Mouse (Mus musculus) hindbrain, postnatal 0 days (tissue): ENCODE data around the gene Gm732. TPM values are rescaled to one million over a fixed set of nuclear protein-coding genes. Genes with fewer than 3 reads are reported as not detected.

ENCODE experiments used
- ATAC-seq: fragments of 200-750 bp; cut with Nextera tagmentation; 2 replicates; pipeline ENCODE4 v1.8.0; 2017; ENCODE audit warnings: mild to moderate bottlenecking, moderate TSS enrichment, moderate library complexity
- DNase-seq: peaks from one replicate; pipeline ENCODE4 v3.0.0-alpha.2; 2015; ENCODE audit warnings: low spot score
- H3K27ac ChIP-seq: fragments of 300-500 bp; sonication (generic); 2 replicates; pipeline ENCODE4 v1.5.1; 2014; ENCODE audit warnings: mild to moderate bottlenecking
- H3K27me3 ChIP-seq: fragments of 300-500 bp; sonication (generic); 2 replicates; pipeline ENCODE4 v1.6.1; 2014; ENCODE audit warnings: low read length, mixed read lengths; ENCODE audit not compliant: insufficient read depth
- H3K36me3 ChIP-seq: fragments of 300-500 bp; sonication (generic); 2 replicates; pipeline ENCODE4 v1.6.1; 2014; ENCODE audit warnings: low read length, mixed read lengths; ENCODE audit not compliant: insufficient read depth
- H3K4me1 ChIP-seq: fragments of 300-500 bp; sonication (generic); 2 replicates; pipeline ENCODE4 v1.6.1; 2014; ENCODE audit warnings: antibody characterized with exemption, low read length, mixed read lengths; ENCODE audit not compliant: insufficient read depth
- H3K4me2 ChIP-seq: fragments of 300-500 bp; sonication (generic); 2 replicates; pipeline ENCODE4 v1.6.1; 2014; ENCODE audit warnings: low read depth, mild to moderate bottlenecking, low read length, moderate library complexity, mixed read lengths
- H3K4me3 ChIP-seq: fragments of 300-500 bp; sonication (generic); 2 replicates; pipeline ENCODE4 v1.5.1; 2014; ENCODE audit warnings: low read length
- H3K9ac ChIP-seq: fragments of 300-500 bp; sonication (generic); replicated peaks from 2 replicates; pipeline ENCODE4 v1.6.1; 2014; ENCODE audit warnings: mild to moderate bottlenecking, low read length, moderate library complexity, mixed read lengths
- H3K9me3 ChIP-seq: fragments of 300-500 bp; sonication (generic); 2 replicates; pipeline ENCODE4 v1.6.1; 2016; ENCODE audit warnings: low read length, mixed read lengths
- CTCF ChIP-seq: IDR thresholded peaks from 2 replicates; pipeline ENCODE4 v1.5.1; 2016; ENCODE audit warnings: antibody characterized with exemption, control low read depth, low read depth
- WGBS: fragments of 180-500 bp; shearing (Covaris S2); extraction: QIAGEN DNeasy Blood & Tissue Kit; methylation state at CpG from one replicate; pipeline ENCODE4 v1.1.7; 2014; 5-methylcytosine and 5-hydroxymethylcytosine counted together
- polyA plus RNA-seq: library from polyadenylated mRNA; unstranded; fragments of >200 nt; fragmentation: Nextera tagmentation; extraction: Ambion mirVana; gene quantifications from 2 replicates; pipeline ENCODE4 v1.2.1, GENCODE M21; 2015
- total RNA-seq: library from RNA; depleted of rRNA; stranded (reverse); fragments of >200 nt; gene quantifications from 2 replicates; pipeline ENCODE4 v1.2.3, GENCODE M21; 2014; rRNA removed

Gene Gm732
- total RNA-seq, result not detected in 2 replicates
- not detected in 2 replicates for polyA plus RNA-seq

- H3K4me1 ChIP-seq, result no peaks in the 10 kb centered on the region
- no peak for ATAC-seq
- no peaks in the 10 kb centered on the region for H3K9me3 ChIP-seq
- H3K4me3 ChIP-seq, result no peak within 1 kb of the TSS
- 58% methylated on average over 1 of the region's 1 CpGs for WGBS
- DNase-seq, result no peak
- H3K36me3 ChIP-seq, result no peaks in the 10 kb centered on the region
- no peak within 1 kb of the TSS for H3K27ac ChIP-seq
- H3K27me3 ChIP-seq, result no peaks in the 10 kb centered on the region
- no peak within 1 kb of the TSS for H3K4me2 ChIP-seq
- H3K9ac ChIP-seq, result no peak within 1 kb of the TSS
- TF ChIP-seq CTCF, result no peak
Observed at GRCm38 (mm10) chrX:107948365-107948764, at the start of gene Gm732. TSS of gene Gm732 (minus strand) at chrX:107948465.

Other genes with a start within 250 kb of the Gm732 start
- gene Tent5d, start 155.9 kb downstream of the Gm732 start, total RNA-seq, result 0.05 and 0.11 TPM in 2 replicates
- gene Tent5d, start 155.9 kb downstream of the Gm732 start, polyA plus RNA-seq, result 0.08 TPM in 1 of 2 replicates, not detected in the other
- gene 2610002M06Rik, start 132.1 kb downstream of the Gm732 start, total RNA-seq, result 25.6 and 27.1 TPM in 2 replicates
- 17.5 TPM in 2 replicates for gene 2610002M06Rik, start 132.1 kb downstream of the Gm732 start, polyA plus RNA-seq